Mouse (Mus musculus) adrenal gland, postnatal 36 days (tissue): ENCODE measurements around the gene Zdhhc9. TPM values are rescaled to one million over a fixed set of nuclear protein-coding genes. Genes with fewer than 3 reads are reported as not detected.
"Not testable (repeated sequence)": the region's sequence is repeated elsewhere in the genome, so short reads cannot be mapped to it uniquely, and the experiment has no call there.

ENCODE experiments used
- DNase-seq, 2 experiments: peaks; one replicate each; pipeline ENCODE4 v3.0.0; 2021; ENCODE audit warnings: mixed read lengths in 1 of 2
- long read RNA-seq, 2 experiments: library from polyadenylated mRNA; stranded (forward); transcript quantifications; one replicate each; pipeline ENCODE4 v2.0.0; 2021; ENCODE audit warnings: borderline sequencing depth in 2 of 2
- total RNA-seq, 2 experiments: library from RNA; stranded (reverse); gene quantifications; 2 replicates each; pipeline ENCODE4 v1.2.3; 2021

The Zdhhc9 gene
- 10 to 100 TPM; 15.9 to 19.1 TPM for total RNA-seq
- long read RNA-seq, experiment 1, partial matches to known transcripts, result 0 of 4 reads
- long read RNA-seq, experiment 1, other reads (novel, unspliced or antisense), result 1 of 4 reads
- long read RNA-seq, experiment 2, result 0 reads

DNA sequence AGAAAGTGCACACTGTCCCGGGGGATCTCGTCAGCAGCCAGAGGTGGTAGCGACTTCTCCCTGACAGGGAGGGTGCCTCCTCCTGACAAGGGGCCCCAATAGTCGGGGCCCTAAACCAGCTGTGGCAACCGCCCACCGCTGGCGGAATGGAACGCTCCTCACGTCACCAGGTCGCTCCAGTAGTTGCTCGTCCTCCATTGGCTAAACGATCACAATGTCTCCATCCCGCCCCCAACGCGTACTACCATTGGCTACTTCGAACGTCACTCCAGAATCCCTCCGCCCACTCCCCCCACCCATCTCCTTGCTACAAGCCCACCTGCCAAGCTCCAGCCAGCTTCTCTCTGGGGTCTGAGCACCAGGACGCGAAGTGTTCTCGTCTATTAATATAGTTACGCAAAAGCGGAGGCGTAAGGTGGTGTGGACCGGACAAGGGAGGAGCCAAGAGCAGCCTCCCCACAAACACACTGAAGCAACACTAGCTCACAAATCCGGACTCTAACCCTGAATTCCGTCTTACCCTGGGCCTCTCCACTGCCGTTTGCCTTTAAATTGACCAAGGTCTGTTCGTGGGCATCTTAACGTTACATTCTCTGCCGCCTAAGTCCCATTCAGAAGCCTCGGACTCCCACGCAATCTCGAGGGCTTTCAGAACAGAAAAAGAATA lies at the start of gene Zdhhc9:
Gene Zdhhc9 (minus strand): TSS at position 360 of the 667 bp plus-strand sequence.
- peak; percentile 86 for DNase-seq

DNA sequence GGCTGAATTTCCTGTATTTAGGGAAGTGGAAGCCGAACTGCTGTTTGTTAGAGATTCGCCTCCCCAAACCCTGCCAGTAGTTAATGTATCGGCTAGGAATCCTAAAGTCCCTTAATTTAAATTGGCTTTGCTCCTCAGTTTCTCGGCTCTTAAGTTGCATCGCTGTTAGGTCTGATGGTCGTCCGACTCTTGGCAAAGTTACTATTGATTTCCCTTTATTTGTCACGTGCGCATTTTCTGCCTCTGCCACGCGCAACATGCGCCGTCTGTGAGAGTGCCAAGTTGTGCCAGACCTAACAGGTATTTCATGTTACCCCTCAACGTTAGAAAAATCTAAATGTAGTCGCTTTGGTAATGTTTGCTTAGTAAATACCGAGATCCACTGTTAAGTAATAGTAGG lies 48.3 kb upstream of the Zdhhc9 start:
- no peak for DNase-seq

DNA sequence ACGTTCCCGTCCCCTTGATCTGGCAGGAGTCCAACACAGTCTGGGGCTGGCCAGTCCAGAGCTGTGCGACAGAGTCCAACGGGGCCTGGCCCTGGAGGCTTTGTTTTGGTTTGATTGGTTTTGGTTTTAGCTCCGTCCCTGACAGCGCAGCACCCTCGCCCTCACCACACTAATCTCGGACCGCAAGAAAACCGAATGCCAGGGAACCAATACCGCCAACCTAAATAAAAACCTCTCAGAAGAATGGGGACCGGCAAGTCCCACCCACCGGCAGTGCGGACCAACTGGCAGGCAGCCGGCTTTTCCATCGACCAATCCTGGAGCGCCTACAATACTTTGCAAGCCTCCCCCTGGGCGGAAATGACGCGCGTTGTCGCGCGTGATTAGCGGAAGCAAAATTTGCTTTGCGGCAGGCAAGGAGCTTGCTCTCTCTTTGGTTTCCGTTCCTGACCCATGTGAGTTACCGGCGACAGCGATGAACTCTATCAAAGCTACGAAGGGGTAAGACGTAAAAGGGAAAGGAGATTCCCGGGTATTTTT lies 47.9 kb upstream of the Zdhhc9 start, which contains the start of gene Utp14a:
Gene Utp14a (plus strand): TSS at position 395 of the 540 bp plus-strand sequence.
- peak; percentile 94 to 97 for DNase-seq

DNA sequence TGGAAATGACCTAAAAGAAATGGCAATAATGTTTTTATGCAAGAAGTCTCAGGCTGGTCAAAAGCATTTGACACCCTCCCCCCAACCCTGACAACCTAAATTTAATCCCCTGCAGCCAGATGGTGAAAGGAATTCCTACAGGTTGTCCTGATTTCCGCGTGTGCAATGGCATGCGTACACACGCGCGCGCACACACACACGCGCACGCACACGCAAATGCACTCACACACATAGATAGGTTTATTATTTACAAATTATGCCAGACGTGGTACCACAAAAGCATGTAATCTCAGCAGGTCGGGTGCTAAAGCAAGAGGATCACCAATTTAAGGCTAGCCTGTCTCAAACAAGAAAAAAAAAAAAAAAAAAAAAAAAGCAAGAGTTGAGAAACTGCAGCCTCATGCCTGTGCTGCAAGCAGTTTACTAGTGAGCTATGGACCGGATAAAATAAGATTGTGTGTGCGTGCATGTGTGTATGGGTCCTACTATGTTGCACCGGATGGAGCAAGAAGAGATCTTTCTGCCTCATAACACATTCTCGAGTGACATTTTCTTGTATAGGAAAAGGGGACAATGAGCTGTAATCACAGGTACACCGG lies 47.3 kb upstream of the Zdhhc9 start:
- no peak for DNase-seq

DNA sequence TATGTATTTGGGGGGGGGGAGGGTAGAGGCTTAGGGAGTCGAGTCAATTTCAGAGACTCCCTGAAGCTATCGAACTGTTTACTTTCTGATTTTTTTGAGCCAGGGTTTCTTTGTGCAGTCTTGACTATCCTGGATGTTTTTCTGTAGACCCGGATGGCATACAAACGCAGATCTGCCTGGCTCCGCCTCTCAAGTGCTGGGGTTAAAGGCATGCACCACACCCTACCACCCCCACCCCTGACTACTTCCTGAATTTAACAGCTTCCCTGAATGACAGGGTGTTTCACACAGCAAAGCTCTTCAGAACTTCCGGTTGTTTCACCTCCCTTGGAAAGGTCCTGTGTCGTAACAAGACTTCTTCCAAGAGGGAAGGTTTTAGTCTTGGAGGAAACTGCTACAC lies 25.7 kb upstream of the Zdhhc9 start:
- peak in 1 of 2 experiments; percentile 8 for DNase-seq

DNA sequence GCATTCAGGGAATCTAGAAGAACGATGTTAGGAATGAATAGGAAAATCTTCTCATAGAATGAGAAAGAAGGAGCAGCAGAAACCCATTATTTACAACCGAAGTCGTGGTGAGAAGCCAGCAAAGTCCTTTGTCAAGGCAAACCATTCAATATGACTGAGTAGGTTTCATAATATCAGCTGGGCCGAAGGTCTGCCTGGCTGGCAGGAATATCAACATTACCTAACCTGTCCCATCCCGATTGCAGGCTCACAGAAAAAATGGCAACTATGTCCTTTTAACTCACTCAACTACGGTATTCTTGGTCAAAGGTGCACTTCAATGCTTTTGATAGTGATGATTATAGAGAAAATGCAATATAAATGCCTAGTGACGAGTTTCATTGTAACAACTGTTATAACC lies 17.5 kb upstream of the Zdhhc9 start:
- DNase-seq, result no peak

DNA sequence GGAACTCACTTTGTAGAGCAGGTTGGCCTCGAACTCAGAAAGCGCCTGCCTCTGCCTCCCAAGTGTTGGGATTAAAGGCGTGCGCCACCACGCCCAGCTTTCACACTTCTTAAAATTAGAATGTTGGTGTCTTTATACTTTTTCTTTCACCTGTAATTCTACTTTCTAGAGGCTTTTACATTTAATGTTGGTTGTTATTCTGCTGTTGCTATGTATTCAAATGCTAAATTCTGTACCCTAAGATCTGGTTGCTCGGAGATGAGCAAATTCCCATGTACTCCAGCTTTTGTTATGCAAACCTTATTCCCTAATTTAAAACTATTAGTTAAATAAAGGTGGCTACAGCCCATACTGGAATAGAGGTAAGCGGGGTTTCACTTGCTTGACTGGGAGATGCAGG lies 14.0 kb upstream of the Zdhhc9 start:
- no peak for DNase-seq

DNA sequence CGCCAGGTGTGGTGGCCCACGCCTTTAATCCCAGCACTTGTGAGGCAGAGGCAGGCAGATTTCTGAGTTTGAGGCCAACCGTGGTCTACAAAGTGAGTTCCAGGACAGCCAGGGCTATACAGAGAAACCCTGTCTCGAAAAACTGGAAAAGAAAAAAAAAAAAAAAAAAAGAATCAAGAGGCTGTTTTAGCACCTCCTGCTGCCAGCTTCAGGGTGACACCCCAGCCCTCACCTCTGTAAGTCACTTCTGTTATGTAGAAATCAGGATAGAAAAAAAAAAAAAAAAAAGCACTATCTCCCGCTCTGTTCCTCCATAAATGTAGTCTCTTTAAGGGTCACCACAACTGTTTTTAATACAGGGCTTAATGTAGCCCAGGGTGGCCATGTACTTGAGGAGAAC lies 10.8 kb upstream of the Zdhhc9 start:
- DNase-seq, result no peak

DNA sequence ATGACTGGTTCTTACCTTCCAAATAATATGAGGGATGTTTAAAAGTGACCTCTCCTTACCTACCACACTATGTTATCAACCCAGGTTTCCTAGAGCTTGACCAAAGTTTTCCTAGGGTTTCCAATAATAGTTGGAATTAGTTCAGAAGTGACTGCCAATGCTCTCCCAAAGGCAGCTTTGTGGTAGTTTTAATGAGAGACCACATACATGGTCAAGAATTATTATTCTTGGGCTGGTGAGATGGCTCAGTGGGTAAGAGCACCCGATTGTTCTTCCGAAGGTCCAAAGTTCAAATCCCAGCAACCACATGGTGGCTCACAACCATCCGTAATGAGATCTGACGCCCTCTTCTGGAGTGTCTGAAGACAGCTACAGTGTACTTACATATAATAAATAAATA lies 1.1 kb upstream of the Zdhhc9 start:
- DNase-seq, result not testable (repeated sequence)

DNA sequence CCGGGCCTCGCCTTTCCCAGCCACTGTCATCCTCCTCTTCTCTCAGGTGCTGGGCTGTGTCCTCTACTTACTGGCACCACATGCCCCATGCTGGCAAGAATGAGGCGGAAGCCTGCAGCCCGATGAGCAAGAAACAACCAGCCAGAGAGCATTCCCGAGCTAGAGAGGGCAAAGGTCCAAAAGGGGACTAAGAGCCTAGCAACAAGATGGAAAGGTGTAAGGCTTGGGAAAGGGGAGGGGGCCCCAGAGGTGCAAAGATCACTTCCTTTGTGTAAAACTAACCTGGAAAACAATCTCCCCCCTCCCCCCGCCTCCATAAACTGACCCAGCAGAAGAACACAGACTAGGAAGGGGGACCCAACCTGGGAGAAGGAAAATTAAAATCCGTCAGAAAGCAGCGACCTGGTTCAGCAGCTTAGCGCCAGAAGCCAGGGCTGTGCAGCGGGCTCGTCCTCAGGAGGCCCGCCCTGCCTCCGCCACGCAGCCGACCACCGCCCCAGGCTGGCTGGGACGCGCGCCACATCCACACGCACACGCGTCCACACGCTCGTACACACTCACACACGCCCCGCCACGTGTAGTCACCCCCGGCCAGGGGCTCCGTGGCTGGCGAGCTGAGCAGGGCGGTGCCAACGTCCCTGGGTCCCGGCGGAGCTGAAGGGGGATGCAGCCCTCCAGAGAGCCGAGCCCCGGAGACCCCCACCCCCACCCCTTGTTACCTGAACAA lies 754 bp downstream of the Zdhhc9 start:
- DNase-seq, result peak in 1 of 2 experiments; percentile 17

DNA sequence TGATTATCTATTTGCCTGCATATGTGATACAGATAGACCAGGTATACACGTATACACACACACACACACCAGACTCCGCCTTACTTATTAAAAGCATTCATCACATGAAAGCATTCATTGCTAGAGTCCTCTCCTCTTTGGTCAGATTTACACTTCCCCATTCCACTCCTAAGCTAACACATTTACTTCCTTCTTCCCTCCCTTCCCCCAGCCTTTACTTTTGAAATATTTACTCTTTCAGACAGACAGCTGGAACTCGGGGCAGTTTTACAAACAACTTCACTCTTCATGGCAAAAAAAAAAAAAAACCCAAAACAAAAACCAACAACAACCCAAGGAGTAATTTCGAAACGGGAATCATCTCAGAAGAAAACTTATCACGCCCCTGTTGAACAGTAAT lies 4.2 kb downstream of the Zdhhc9 start:
- DNase-seq, result no peak

DNA sequence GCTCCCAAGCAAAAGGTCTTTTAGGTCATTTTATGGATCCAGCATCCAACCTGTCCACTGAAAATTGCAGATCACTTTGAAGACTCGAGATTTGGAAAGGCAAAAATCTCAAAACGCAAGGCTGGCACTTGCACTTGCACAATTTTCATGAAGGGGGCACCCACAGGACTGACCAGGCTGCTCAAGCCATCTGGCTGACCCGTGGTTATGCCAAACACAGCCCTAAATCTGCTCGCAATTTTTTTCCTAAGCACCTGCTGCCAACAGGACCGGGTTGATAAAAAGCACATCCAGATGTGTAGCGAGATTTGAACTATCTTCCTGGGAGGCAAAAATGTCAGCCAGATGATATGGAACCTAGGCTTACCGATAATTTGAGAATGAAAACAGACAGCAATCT lies 4.9 kb downstream of the Zdhhc9 start:
- DNase-seq, result no peak

DNA sequence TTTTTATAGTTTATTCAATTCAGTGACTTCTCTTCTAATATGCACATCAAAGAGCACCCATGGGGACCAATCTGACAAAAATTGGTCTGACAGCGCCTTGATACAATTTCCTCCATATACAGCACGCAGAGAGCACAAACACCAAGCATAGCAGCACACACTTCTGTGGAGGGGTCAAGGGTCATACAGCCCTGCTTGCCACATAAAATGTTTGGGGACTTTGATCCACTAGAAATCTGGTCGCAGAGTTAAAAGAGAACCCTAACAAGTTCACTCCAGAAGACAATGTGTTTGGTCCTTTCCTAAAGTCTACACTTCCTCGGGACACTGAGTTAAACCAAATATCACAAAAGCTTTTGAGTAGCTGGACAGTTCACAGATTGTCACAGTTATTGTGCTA lies 5.7 kb downstream of the Zdhhc9 start:
- no peak for DNase-seq

DNA sequence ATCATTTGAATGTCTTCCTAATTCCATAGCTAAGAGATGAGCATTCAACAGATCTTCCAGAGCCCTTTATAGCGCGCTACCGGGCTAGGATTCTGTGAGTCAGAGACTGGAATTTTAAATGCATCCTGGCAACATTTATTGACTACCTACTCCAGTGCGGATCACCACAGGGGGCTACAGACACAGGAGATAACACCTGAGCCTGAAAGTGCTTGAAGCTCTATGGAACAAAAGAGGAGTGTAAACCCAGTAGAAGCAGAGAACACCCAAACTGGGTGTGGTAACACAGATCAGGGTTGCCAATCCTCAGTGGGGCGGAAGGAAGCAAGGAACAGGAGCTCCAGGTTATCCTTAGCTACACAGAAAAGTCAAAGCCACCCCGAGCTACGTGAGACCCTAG lies 6.2 kb downstream of the Zdhhc9 start:
- no peak for DNase-seq

DNA sequence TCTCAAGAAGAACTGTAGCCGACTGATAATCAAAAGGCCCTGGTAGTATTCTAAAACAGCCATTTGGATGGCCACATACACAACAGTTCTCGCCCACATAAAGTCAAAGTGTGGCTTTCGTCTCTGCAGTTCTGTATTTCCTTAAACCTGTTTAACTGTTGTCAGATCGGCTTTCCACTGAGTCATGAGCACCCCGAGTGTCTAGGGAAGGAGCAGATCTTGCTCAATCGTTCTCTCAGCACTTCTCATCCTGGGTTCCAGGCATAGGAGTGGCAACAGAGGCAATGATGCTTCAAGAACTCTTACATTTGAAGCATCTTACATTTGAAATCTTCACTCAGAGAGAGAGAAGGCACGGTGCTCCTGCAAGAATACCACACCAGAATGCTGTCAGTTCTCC lies 6.7 kb downstream of the Zdhhc9 start:
- DNase-seq, result no peak

DNA sequence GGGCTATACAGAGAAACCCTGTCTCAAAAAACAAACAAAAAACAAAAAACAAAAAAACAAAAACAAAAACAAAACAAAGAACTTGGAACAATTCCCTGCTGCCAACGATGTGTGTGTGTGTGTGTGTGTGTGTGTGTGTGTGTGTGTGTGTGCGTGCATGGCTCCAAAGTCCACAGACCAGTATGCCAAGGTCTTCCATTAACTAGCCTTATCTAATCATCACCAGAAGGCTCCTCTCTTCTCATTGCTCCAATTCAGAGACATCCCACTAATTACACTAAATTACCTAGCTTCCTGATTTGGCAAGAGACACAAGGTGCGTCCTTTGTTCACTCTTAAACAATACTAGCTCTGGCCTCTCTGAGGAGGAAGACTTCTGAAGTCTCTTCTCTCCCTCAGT lies 8.0 kb downstream of the Zdhhc9 start:
- no peak for DNase-seq

DNA sequence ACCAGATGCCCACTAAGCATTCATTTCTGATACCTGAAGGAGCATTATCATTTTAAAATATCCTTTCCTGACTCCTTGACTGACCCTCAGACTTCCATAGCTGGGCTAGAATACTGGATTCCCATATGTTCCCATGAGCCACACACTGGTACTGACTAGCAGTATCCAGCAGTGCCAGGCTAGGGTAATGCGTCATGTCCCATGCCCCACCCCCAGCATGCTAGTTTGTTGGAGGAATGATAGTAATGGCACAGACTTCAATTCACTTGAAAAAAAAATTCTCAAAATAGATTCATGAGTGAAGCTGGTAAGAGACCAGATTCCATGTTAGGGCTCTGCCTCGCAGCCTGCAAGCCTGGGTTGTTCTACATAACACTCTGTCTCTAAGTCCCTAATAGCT lies 9.7 kb downstream of the Zdhhc9 start:
- DNase-seq, result no peak

DNA sequence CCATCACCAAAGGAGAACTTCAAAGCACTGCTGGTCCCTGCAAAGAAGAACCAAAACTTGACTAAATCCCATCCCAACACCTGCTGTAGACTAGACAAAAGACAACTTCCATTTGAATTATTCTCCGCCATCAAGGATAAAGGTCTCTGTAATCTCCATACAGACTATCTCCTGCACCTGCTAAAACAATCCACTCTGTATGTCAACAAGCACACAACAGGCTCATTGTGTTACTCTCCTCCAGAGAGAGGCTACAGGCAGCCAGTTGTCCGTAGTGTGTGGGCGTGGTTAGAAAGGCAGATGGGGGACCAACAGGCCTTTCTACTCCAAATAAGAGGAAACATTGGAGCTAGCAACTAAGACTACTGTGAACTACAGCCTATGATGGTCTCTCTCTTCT lies 10.8 kb downstream of the Zdhhc9 start:
- DNase-seq, result no peak

DNA sequence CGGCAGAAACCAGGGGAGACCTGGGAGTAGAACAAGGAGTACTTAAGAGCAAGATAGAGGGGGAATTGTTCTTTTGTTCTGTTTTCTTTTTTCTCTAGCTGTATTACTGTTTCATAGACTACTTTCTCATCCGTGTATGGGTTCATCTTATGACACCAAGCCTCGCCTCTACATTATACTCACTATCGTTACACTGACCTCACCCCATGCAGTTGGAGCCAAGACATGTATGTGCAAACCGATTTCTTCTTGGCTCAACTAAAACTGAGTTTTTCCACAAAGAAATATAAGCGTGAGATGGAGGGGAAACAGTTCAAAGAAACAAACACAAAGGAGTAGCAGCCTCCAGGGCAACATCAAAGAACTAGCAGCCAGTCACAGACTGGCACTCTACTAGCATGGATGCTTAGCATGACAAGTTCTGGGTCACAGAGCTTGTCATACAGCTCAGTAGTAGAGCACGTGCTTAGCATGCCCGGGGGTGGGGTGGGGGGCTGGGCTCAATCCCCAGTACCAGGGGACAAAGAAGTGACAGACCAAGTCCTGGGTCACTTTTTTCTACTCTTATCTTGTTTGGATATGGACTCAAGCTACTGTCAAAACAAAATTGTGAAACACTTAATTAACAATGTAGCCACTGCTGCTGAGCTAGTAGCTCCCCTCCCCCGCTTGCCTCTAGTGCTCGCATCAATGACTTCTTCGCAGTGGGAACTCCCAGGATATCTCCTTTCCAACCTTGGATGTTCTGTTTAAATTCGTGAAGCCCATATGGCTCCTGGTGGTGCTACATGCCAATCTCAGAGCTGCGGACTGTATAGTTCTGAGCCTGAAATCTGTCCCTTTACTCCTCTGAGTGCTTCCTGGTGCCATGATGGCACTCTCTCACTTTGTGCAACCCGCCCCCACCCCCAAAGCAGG lies 15.2 kb downstream of the Zdhhc9 start:
- no peak for DNase-seq

DNA sequence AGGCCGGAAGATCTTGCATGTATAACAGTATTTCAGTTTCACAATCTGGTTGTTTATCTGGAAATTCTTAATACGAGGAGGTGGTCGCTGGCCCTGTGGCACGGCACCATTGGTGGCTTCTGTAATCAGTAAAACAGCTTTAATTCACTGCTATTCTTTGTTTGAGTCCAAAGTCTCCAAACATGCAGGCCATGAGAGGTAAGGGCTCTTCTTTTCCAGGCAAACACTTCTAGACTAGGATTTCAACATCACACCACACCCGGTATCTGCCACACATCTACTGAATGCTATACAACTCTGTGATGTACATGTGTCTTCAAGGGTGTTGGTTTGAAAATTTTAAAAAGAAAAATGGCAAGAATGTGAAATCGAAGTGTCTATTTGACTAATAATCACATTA lies 17.4 kb downstream of the Zdhhc9 start:
- no peak for DNase-seq

DNA sequence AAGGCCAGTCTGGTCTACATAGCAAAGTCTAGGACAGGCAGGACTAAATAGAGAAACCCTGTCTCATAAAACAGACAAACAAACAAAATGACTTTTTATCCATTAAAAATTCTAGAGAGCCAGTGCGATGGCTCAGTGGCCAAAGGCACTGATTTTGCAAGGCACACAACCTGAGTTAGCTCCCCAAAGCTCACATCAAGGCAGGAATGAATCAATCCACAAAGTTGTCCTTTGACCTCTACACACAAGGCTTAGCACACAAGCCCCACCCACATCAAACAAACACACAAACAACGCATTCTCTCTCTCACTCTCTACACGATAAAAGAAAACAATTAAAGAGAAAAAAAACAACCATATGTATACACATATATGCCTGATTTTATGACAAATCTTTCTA lies 24.0 kb downstream of the Zdhhc9 start:
- no peak for DNase-seq

DNA sequence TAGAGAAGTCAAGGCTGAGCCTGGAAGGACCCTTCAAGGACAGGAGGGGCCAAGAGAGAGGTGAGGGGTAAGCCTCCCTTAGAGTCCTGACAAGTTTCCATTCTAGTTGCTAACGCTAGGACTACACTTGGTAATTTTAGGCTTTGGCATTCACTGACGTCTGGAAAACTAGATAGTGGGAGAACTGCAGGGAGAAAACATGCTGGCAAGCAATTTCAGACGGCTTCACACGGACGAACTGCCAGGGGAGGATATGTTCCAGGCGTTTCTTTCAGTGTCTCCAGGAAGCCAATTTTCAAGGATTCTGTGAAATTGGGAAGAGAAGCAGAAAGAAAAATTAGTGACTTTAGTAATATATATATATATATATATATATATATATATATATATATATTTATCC lies 26.8 kb downstream of the Zdhhc9 start:
- DNase-seq, result no peak
